Mouse (Mus musculus): ENCODE measurements at regions not wholly inside any gene's neighbourhood (a gene's known extent, or its start where the extent isn't known, plus 50 kb on each side); places are given as distances from the start of the nearest gene placed in this dataset.
"Not testable (repeated sequence)": the region's sequence is repeated elsewhere in the genome, so short reads cannot be mapped to it uniquely, and the experiment has no call there.

- no peaks in the 10 kb centered on the region; the same call in 1 of the 2 replicates for H3K4me1 ChIP-seq (ENCODE audit: control insufficient read depth, insufficient read depth, low read length)
- no peak overlapping the region for H3K27ac ChIP-seq (ENCODE audit: insufficient read depth, low read depth, low read length)
- H3K27me3 ChIP-seq (replicated peaks; ENCODE audit: control insufficient read depth, insufficient read depth, low read length): no peaks in the 10 kb centered on the region
- H3K36me3 ChIP-seq (ENCODE audit: control insufficient read depth, insufficient read depth, low read length): no peaks in the 10 kb centered on the region
- H3K4me3 ChIP-seq (ENCODE audit: insufficient read depth, low read depth, low read length): peak overlapping the region; percentile 38
- 11% methylated on average over 20 of the region's 20 CpGs for WGBS
- no peak for TF ChIP-seq POLR2A (IDR thresholded peaks at IDR 0.05; ENCODE audit: low read depth, low read length)
- no peak for TF ChIP-seq CTCF (conservative IDR thresholded peaks at IDR 0.05; ENCODE audit: insufficient read depth, insufficient read length, low read depth, low read length)
- DNase-seq: peak; percentile 55
These were observed 142.4 kb upstream of the Spin1 start for GRCm38 (mm10) chr13:50958051-50958883.

DNA sequence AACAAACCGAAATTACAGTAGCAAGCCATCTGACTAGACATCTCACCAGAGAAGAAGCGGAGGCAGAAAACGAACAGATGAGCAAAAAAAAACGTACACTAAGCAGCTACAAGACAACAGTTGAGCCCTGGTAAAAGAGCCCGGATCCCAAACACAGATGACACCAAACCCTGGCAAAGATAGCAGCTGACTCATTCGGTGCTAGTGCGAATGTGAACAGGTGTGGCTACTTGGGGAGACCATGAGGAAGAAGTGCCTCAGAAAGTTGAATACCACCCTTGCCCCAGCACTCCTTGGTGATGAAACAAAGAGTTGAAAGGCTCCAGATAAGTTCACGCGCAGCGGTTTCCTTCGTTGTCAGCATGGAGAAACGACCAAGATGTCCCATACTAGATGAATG is 139.8 kb upstream of the Spin1 start:
- no peak for DNase-seq
- H3K36me3 ChIP-seq (ENCODE audit: control insufficient read depth, insufficient read depth, low read length): no peaks in the 10 kb centered on the region
- 81% methylated on average over 12 of the region's 12 CpGs for WGBS
- no peak overlapping the region for H3K4me3 ChIP-seq (ENCODE audit: insufficient read depth, low read depth, low read length)
- H3K4me1 ChIP-seq (ENCODE audit: control insufficient read depth, insufficient read depth, low read length): no peaks in the 10 kb centered on the region; the same call in 1 of the 2 replicates
- H3K27me3 ChIP-seq (replicated peaks; ENCODE audit: control insufficient read depth, insufficient read depth, low read length): no peaks in the 10 kb centered on the region
- no peak overlapping the region for H3K27ac ChIP-seq (ENCODE audit: insufficient read depth, low read depth, low read length)
- TF ChIP-seq CTCF (conservative IDR thresholded peaks at IDR 0.05; ENCODE audit: insufficient read depth, insufficient read length, low read depth, low read length): no peak
- no peak for TF ChIP-seq POLR2A (IDR thresholded peaks at IDR 0.05; ENCODE audit: low read depth, low read length)

GRCm38 (mm10) chr13:50964070-50964469 is 136.6 kb upstream of the Spin1 start:
- TF ChIP-seq CTCF (conservative IDR thresholded peaks at IDR 0.05; ENCODE audit: insufficient read depth, insufficient read length, low read depth, low read length) (peak; percentile 73), POLR2A (IDR thresholded peaks at IDR 0.05; ENCODE audit: low read depth, low read length) (no peak)
- no peak overlapping the region for H3K27ac ChIP-seq (ENCODE audit: insufficient read depth, low read depth, low read length)
- no peaks in the 10 kb centered on the region for H3K27me3 ChIP-seq (replicated peaks; ENCODE audit: control insufficient read depth, insufficient read depth, low read length)
- no peaks in the 10 kb centered on the region for H3K36me3 ChIP-seq (ENCODE audit: control insufficient read depth, insufficient read depth, low read length)
- peak; percentile 31 for DNase-seq
- no peak overlapping the region for H3K4me3 ChIP-seq (ENCODE audit: insufficient read depth, low read depth, low read length)
- 81% methylated on average over 9 of the region's 9 CpGs for WGBS
- H3K4me1 ChIP-seq (ENCODE audit: control insufficient read depth, insufficient read depth, low read length): no peaks in the 10 kb centered on the region

DNA sequence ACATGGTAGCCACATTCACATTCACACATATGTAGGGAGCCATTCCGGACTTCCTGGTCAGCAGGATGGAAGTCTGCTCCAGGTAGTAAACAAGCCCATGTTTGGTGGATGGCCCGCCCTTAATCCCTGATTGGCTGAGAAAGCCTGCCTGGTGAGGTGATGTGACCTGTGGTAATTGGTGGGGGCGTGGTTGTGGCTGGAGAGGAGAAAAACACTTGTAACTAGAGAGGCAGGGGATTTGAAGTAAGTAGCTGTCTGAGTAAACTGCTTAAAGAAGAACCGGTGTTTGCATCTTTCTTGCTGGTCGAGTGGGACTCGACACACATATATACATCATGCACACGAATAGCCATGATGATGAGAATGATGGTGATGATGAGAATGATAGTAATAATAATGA is 135.6 kb upstream of the Spin1 start:
- H3K27me3 ChIP-seq (replicated peaks; ENCODE audit: control insufficient read depth, insufficient read depth, low read length); DNase-seq; H3K4me1 ChIP-seq (ENCODE audit: control insufficient read depth, insufficient read depth, low read length); H3K36me3 ChIP-seq (ENCODE audit: control insufficient read depth, insufficient read depth, low read length); H3K4me3 ChIP-seq (ENCODE audit: insufficient read depth, low read depth, low read length); H3K27ac ChIP-seq (ENCODE audit: insufficient read depth, low read depth, low read length): not testable (repeated sequence)
- WGBS: 73% methylated on average over 7 of the region's 7 CpGs

DNA sequence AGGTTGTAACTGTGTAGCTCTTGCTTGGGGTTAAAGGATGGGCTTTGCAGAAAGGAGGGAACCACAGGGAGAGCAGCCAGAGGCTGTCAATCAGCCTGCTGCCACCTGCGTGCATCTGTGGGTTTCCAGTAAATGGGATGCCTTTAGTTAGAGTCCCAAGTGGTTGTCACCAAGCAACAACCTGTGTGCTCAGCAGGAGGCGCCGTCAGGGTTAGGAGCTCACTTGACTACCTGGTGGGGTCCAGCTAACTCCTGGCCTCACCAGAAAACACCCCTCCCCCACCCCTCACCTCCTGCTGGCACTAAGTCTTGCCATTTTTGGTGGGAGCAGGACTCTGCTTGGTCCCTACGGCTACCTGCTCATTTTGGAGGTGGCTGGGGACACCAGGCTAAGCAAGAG is 135.0 kb upstream of the Spin1 start:
- no peaks in the 10 kb centered on the region for H3K4me1 ChIP-seq (ENCODE audit: control insufficient read depth, insufficient read depth, low read length)
- no peaks in the 10 kb centered on the region for H3K27me3 ChIP-seq (replicated peaks; ENCODE audit: control insufficient read depth, insufficient read depth, low read length)
- whole genome bisulfite sequencing: 82% methylated on average over 4 of the region's 4 CpGs
- H3K27ac ChIP-seq (ENCODE audit: insufficient read depth, low read depth, low read length): no peak overlapping the region
- TF ChIP-seq CTCF (conservative IDR thresholded peaks at IDR 0.05; ENCODE audit: insufficient read depth, insufficient read length, low read depth, low read length) (no peak), POLR2A (IDR thresholded peaks at IDR 0.05; ENCODE audit: low read depth, low read length) (no peak)
- H3K36me3 ChIP-seq (ENCODE audit: control insufficient read depth, insufficient read depth, low read length): no peaks in the 10 kb centered on the region
- no peak overlapping the region for H3K4me3 ChIP-seq (ENCODE audit: insufficient read depth, low read depth, low read length)
- no peak for DNase-seq

GRCm38 (mm10) chr13:50966826-50967225 is 133.9 kb upstream of the Spin1 start:
- Histone ChIP-seq H3K27me3 (replicated peaks; ENCODE audit: control insufficient read depth, insufficient read depth, low read length) (no peaks in the 10 kb centered on the region), H3K27ac (ENCODE audit: insufficient read depth, low read depth, low read length) (no peak overlapping the region), H3K36me3 (ENCODE audit: control insufficient read depth, insufficient read depth, low read length) (no peaks in the 10 kb centered on the region), H3K4me1 (ENCODE audit: control insufficient read depth, insufficient read depth, low read length) (no peaks in the 10 kb centered on the region), H3K4me3 (ENCODE audit: insufficient read depth, low read depth, low read length) (no peak overlapping the region)
- DNase-seq: no peak
- 68% methylated on average over 2 of the region's 2 CpGs for WGBS
- TF ChIP-seq CTCF (conservative IDR thresholded peaks at IDR 0.05; ENCODE audit: insufficient read depth, insufficient read length, low read depth, low read length): no peak
- no peak for TF ChIP-seq POLR2A (IDR thresholded peaks at IDR 0.05; ENCODE audit: low read depth, low read length)

DNA sequence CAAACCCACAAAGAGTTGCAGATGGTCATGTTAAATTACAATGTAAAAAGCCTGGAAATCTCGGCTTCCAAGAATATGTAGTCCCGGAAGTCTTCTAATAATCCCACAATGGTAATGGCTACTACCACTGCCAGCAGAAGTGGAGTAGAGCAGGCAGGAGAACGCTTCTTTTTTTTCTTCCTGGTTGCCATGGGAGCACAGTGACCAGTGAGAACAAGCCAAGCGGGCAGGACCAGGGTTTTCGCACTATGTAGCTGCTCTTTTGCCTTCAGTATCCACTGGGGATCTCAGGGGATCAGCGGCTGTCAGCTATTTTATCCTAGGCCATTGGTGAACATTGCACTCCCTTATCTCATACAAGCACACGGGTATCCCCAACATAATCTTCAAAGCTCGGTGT is 127.3 kb upstream of the Spin1 start:
- H3K27ac ChIP-seq (ENCODE audit: insufficient read depth, low read depth, low read length): no peak overlapping the region
- TF ChIP-seq CTCF (conservative IDR thresholded peaks at IDR 0.05; ENCODE audit: insufficient read depth, insufficient read length, low read depth, low read length) (no peak), POLR2A (IDR thresholded peaks at IDR 0.05; ENCODE audit: low read depth, low read length) (no peak)
- 82% methylated on average over 8 of the region's 8 CpGs for WGBS

More for the DNA sequence above, 127.3 kb upstream of the Spin1 start:
- Histone ChIP-seq H3K4me1 (ENCODE audit: control insufficient read depth, insufficient read depth, low read length) (no peaks in the 10 kb centered on the region), H3K4me3 (ENCODE audit: insufficient read depth, low read depth, low read length) (no peak overlapping the region), H3K27me3 (replicated peaks; ENCODE audit: control insufficient read depth, insufficient read depth, low read length) (no peaks in the 10 kb centered on the region), H3K36me3 (ENCODE audit: control insufficient read depth, insufficient read depth, low read length) (no peaks in the 10 kb centered on the region)
- no peak for DNase-seq

Measured in kidney, adult 2 months (tissue).